Mouse (Mus musculus): ENCODE data around the gene Scube1. TPM values are rescaled to one million over a fixed set of nuclear protein-coding genes. Genes with fewer than 3 reads are reported as not detected.

Gene Scube1
- polyA plus RNA-seq, 1 experiment = not detected

GRCm38 (mm10) chr15:83677098-83677497, 47.7 kb downstream of the Scube1 start:
- H3K79me3 ChIP-seq (ENCODE audit: low read depth) = no peaks in the 10 kb centered on the region
- no peaks in the 10 kb centered on the region for H3K36me3 ChIP-seq (ENCODE audit: control insufficient read depth, insufficient read depth)
- no peak overlapping the region for H3ac ChIP-seq (ENCODE audit: control insufficient read depth, insufficient read length, low read depth)
- H3K4me3 ChIP-seq (ENCODE audit: insufficient read depth, poor library complexity, severe bottlenecking) = no peak overlapping the region
- H3K27me3 ChIP-seq (ENCODE audit: control insufficient read depth, insufficient read depth, insufficient read length) = peaks cover 76% of the 10 kb centered on the region
- TF ChIP-seq MYOG (IDR thresholded peaks at IDR 0.05; ENCODE audit: control insufficient read depth, extremely low read depth, insufficient read length) = no peak
- TF ChIP-seq MYOD1 (IDR thresholded peaks at IDR 0.05; ENCODE audit: control insufficient read depth, insufficient read length, low read depth) = no peak
- no peak for TF ChIP-seq FOSL1 (IDR thresholded peaks at IDR 0.05; ENCODE audit: insufficient read depth, low read length, poor library complexity, severe bottlenecking)
- TF ChIP-seq MAX (IDR thresholded peaks at IDR 0.05) = no peak
- no peak for TF ChIP-seq CTCF (IDR thresholded peaks at IDR 0.05; ENCODE audit: control insufficient read depth, insufficient read depth, insufficient read length)
- no peak for TF ChIP-seq USF1 (IDR thresholded peaks at IDR 0.05; ENCODE audit: low read depth)
- TF ChIP-seq CEBPB (IDR thresholded peaks at IDR 0.05; ENCODE audit: low read depth) = no peak
- H3K79me2 ChIP-seq (ENCODE audit: control insufficient read depth, insufficient read depth) = no peaks in the 10 kb centered on the region

GRCm38 (mm10) chr15:83676286-83676685, 48.5 kb downstream of the Scube1 start:
- Histone ChIP-seq H3K4me3 (ENCODE audit: insufficient read depth, poor library complexity, severe bottlenecking) (no peak overlapping the region), H3K27me3 (ENCODE audit: control insufficient read depth, insufficient read depth, insufficient read length) (peaks cover 75% of the 10 kb centered on the region), H3K79me2 (ENCODE audit: control insufficient read depth, insufficient read depth) (no peaks in the 10 kb centered on the region), H3ac (ENCODE audit: control insufficient read depth, insufficient read length, low read depth) (no peak overlapping the region), H3K79me3 (ENCODE audit: low read depth) (no peaks in the 10 kb centered on the region), H3K36me3 (ENCODE audit: control insufficient read depth, insufficient read depth) (no peaks in the 10 kb centered on the region)
- TF ChIP-seq MAX (IDR thresholded peaks at IDR 0.05) = no peak

GRCm38 (mm10) chr15:83673621-83674020, 51.2 kb downstream of the Scube1 start:
- no peak overlapping the region for H3ac ChIP-seq (ENCODE audit: control insufficient read depth, insufficient read length, low read depth)
- H3K27me3 ChIP-seq (ENCODE audit: control insufficient read depth, insufficient read depth, insufficient read length) = peaks cover 67% of the 10 kb centered on the region
- no peaks in the 10 kb centered on the region for H3K79me3 ChIP-seq (ENCODE audit: low read depth)
- H3K79me2 ChIP-seq (ENCODE audit: control insufficient read depth, insufficient read depth) = no peaks in the 10 kb centered on the region
- H3K4me3 ChIP-seq (ENCODE audit: insufficient read depth, poor library complexity, severe bottlenecking) = no peak overlapping the region
- TF ChIP-seq FOSL1 (IDR thresholded peaks at IDR 0.05; ENCODE audit: insufficient read depth, low read length, poor library complexity, severe bottlenecking) (no peak), CTCF (IDR thresholded peaks at IDR 0.05; ENCODE audit: control insufficient read depth, insufficient read depth, insufficient read length) (no peak), MYOG (IDR thresholded peaks at IDR 0.05; ENCODE audit: control insufficient read depth, extremely low read depth, insufficient read length) (no peak), CEBPB (IDR thresholded peaks at IDR 0.05; ENCODE audit: low read depth) (no peak), MAX (IDR thresholded peaks at IDR 0.05) (no peak), USF1 (IDR thresholded peaks at IDR 0.05; ENCODE audit: low read depth) (no peak), MYOD1 (IDR thresholded peaks at IDR 0.05; ENCODE audit: control insufficient read depth, insufficient read length, low read depth) (no peak)
- H3K36me3 ChIP-seq (ENCODE audit: control insufficient read depth, insufficient read depth) = no peaks in the 10 kb centered on the region

GRCm38 (mm10) chr15:83667501-83667900, 57.3 kb downstream of the Scube1 start:
- H3ac ChIP-seq (ENCODE audit: control insufficient read depth, insufficient read length, low read depth) = no peak overlapping the region
- no peaks in the 10 kb centered on the region for H3K79me2 ChIP-seq (ENCODE audit: control insufficient read depth, insufficient read depth)
- TF ChIP-seq MAX (IDR thresholded peaks at IDR 0.05) = no peak
- no peak for TF ChIP-seq MYOG (IDR thresholded peaks at IDR 0.05; ENCODE audit: control insufficient read depth, extremely low read depth, insufficient read length)
- no peak for TF ChIP-seq MYOD1 (IDR thresholded peaks at IDR 0.05; ENCODE audit: control insufficient read depth, insufficient read length, low read depth)
- no peak for TF ChIP-seq FOSL1 (IDR thresholded peaks at IDR 0.05; ENCODE audit: insufficient read depth, low read length, poor library complexity, severe bottlenecking)
- no peak for TF ChIP-seq CEBPB (IDR thresholded peaks at IDR 0.05; ENCODE audit: low read depth)
- TF ChIP-seq USF1 (IDR thresholded peaks at IDR 0.05; ENCODE audit: low read depth) = no peak
- no peak for TF ChIP-seq CTCF (IDR thresholded peaks at IDR 0.05; ENCODE audit: control insufficient read depth, insufficient read depth, insufficient read length)
- no peak overlapping the region for H3K4me3 ChIP-seq (ENCODE audit: insufficient read depth, poor library complexity, severe bottlenecking)
- peaks cover 82% of the 10 kb centered on the region for H3K27me3 ChIP-seq (ENCODE audit: control insufficient read depth, insufficient read depth, insufficient read length)
- H3K36me3 ChIP-seq (ENCODE audit: control insufficient read depth, insufficient read depth) = no peaks in the 10 kb centered on the region
- H3K79me3 ChIP-seq (ENCODE audit: low read depth) = no peaks in the 10 kb centered on the region

- TF ChIP-seq USF1 (IDR thresholded peaks at IDR 0.05; ENCODE audit: low read depth) (no peak), MYOD1 (IDR thresholded peaks at IDR 0.05; ENCODE audit: control insufficient read depth, insufficient read length, low read depth) (no peak), MAX (IDR thresholded peaks at IDR 0.05) (no peak), FOSL1 (IDR thresholded peaks at IDR 0.05; ENCODE audit: insufficient read depth, low read length, poor library complexity, severe bottlenecking) (no peak), MYOG (IDR thresholded peaks at IDR 0.05; ENCODE audit: control insufficient read depth, extremely low read depth, insufficient read length) (no peak), CEBPB (IDR thresholded peaks at IDR 0.05; ENCODE audit: low read depth) (no peak)
- H3K4me3 ChIP-seq (ENCODE audit: insufficient read depth, poor library complexity, severe bottlenecking) = no peak overlapping the region
- H3K36me3 ChIP-seq (ENCODE audit: control insufficient read depth, insufficient read depth) = no peaks in the 10 kb centered on the region
- no peak overlapping the region for H3ac ChIP-seq (ENCODE audit: control insufficient read depth, insufficient read length, low read depth)
- H3K79me2 ChIP-seq (ENCODE audit: control insufficient read depth, insufficient read depth) = no peaks in the 10 kb centered on the region
- H3K79me3 ChIP-seq (ENCODE audit: low read depth) = no peaks in the 10 kb centered on the region
- H3K27me3 ChIP-seq (ENCODE audit: control insufficient read depth, insufficient read depth, insufficient read length) = peaks cover 86% of the 10 kb centered on the region
Observed at GRCm38 (mm10) chr15:83666418-83666817, 58.4 kb downstream of the Scube1 start.

- H3K79me2 ChIP-seq (ENCODE audit: control insufficient read depth, insufficient read depth) = no peaks in the 10 kb centered on the region
- H3ac ChIP-seq (ENCODE audit: control insufficient read depth, insufficient read length, low read depth) = no peak overlapping the region
- TF ChIP-seq CTCF (IDR thresholded peaks at IDR 0.05; ENCODE audit: control insufficient read depth, insufficient read depth, insufficient read length) (no peak), MAX (IDR thresholded peaks at IDR 0.05) (no peak), MYOG (IDR thresholded peaks at IDR 0.05; ENCODE audit: control insufficient read depth, extremely low read depth, insufficient read length) (no peak), MYOD1 (IDR thresholded peaks at IDR 0.05; ENCODE audit: control insufficient read depth, insufficient read length, low read depth) (no peak), CEBPB (IDR thresholded peaks at IDR 0.05; ENCODE audit: low read depth) (no peak), FOSL1 (IDR thresholded peaks at IDR 0.05; ENCODE audit: insufficient read depth, low read length, poor library complexity, severe bottlenecking) (no peak), USF1 (IDR thresholded peaks at IDR 0.05; ENCODE audit: low read depth) (no peak)
- no peak overlapping the region for H3K4me3 ChIP-seq (ENCODE audit: insufficient read depth, poor library complexity, severe bottlenecking)
- H3K36me3 ChIP-seq (ENCODE audit: control insufficient read depth, insufficient read depth) = no peaks in the 10 kb centered on the region
- H3K27me3 ChIP-seq (ENCODE audit: control insufficient read depth, insufficient read depth, insufficient read length) = peaks cover 86% of the 10 kb centered on the region
- H3K79me3 ChIP-seq (ENCODE audit: low read depth) = no peaks in the 10 kb centered on the region
Observed at GRCm38 (mm10) chr15:83665993-83666392, 58.8 kb downstream of the Scube1 start.
